Mouse (Mus musculus) 416B (cell line): ENCODE measurements around the gene Sstr1.

Experiments
- DNase-seq: peaks from one replicate; pipeline ENCODE4 v3.0.0; 2011; ENCODE audit warnings: low read depth

Sstr1 gene

DNA sequence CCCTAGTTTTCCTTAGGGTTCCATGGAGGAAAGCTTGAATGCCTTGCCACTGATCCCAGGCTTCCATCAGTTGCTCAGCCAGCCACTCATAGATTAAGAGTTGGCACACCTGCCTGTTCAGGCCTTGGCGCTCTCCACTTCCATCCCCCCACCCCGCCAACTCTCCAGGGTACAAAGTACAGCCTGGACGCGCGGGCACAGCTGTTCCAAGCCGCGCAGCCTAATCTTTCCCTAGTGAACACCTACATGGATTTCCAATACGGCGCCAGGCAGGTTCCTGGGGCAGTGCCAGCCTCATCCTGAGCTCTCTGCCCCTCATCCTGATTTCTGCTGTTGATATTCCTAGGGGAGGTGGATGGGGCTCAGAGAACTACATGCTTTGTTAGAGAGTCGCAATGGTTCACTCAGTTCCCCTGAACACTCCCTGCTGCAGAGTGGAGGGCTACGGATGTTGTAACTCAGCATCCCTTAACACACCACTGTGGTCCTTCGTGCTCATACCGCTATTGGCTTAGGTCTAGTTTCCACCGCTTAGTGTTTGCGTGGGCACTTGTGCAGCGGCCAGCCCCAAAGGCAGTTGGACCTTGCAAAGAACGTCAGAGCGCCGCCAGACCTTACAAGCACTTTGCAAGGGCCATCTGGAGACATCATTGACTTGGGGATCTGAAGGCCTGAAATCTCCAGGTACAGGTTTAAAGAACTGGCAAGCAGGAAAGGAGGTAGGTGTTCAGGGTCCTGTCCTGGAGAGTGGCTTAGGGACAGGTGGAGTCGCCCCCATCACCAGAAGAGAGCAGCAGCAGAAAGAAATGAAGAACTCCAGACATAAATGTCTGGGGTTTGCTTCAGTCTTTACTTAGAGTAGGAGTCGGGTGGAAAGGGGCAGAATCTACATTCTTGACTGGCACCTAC lies at the start of gene Sstr1:
Sstr1 (plus strand) TSS at position 610 of the 909 bp plus-strand sequence.
- DNase-seq, result no peak

DNA sequence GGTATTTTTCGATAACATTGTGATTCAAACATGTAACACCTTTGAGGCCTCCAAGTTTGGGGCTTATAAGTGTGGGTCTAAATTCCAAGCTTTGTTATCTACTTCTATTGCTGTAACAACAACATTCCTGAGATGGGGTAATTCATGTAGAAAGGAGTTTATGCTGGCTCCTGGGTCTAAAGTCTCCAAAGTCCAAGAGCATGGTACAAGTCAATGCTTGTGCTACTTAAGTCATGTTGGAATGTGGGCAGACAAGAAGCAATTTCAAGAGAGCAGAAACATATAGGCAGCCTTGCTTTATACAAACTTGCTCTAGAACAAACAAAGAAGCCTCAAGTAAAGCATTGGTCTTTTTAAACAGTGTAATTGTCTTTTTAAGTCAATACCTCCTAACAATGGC lies 12.8 kb upstream of the Sstr1 start:
- no peak for DNase-seq

DNA sequence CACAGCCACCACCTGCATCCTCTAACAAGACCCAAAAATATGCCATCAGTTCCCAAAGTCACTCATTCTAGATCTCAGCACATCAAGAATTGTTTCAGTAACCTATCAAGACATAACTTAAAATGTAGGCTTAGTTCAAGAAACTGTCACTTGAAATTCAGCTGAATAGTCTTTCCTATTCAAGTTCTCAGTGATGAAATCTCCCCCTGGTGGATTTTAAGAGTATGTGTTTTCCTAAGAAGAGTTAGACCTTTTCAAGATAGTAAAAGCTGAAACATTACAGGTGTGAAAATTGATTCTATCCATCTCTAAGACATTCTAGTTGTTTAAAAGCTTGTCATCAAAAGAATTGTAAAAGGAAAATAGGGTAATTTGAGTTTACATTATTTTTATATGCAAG lies 10.4 kb upstream of the Sstr1 start:
- DNase-seq, result peak; percentile 62

DNA sequence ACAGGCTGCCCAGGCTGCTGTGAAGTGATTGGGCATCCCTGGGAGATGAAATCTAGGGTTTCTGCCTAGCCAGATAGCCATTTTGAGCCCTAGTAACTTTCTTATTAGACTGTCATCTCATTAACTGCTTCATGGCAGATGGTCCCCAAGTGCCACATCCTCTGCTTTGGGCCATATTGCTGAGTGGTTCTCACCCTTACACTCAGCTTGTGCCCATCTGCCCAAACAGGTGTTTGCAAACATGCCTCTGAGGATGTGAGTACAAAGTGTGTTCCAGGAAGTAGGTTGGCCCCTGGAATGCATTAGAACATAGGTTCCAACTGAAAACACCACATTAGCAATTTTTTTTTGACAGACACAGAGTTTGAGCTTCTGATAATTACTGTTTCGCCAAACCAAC lies 3.6 kb upstream of the Sstr1 start:
- DNase-seq, result no peak

DNA sequence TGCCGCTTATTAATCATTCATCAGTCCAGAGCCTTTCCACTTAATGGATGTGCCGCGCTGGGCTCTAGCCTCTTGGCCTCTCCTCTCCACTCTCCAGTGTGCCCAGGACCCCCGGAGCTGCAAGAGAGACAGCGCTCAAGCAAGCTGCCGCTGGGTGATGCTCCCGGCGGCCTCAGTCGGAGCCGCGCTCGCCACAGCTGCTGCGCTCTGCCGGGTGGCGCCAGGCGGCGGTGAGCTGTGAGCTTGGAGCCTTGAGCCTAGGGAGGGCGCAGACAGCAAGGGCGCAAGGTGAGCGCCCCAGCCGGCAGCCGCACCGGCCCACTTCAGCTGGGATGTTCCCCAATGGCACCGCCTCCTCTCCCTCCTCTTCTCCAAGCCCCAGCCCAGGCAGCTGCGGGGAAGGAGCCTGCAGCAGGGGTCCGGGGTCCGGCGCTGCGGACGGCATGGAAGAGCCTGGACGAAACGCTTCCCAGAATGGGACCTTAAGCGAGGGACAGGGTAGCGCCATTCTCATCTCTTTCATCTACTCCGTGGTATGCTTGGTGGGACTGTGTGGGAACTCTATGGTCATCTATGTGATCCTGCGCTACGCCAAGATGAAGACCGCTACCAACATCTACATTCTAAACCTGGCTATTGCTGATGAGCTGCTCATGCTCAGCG lies 820 bp downstream of the Sstr1 start:
- DNase-seq, result no peak

DNA sequence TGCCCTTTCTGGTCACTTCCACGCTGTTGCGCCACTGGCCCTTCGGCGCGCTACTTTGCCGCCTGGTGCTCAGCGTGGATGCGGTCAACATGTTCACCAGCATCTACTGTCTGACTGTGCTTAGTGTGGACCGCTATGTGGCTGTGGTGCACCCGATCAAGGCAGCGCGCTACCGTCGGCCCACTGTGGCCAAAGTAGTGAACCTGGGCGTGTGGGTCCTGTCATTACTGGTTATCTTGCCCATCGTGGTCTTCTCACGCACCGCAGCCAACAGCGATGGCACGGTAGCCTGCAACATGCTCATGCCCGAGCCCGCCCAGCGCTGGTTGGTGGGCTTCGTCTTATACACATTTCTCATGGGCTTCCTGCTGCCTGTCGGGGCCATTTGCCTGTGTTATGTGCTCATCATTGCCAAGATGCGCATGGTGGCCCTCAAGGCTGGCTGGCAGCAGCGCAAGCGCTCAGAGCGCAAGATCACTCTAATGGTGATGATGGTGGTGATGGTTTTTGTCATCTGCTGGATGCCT lies 1.4 kb downstream of the Sstr1 start:
- DNase-seq, result no peak

DNA sequence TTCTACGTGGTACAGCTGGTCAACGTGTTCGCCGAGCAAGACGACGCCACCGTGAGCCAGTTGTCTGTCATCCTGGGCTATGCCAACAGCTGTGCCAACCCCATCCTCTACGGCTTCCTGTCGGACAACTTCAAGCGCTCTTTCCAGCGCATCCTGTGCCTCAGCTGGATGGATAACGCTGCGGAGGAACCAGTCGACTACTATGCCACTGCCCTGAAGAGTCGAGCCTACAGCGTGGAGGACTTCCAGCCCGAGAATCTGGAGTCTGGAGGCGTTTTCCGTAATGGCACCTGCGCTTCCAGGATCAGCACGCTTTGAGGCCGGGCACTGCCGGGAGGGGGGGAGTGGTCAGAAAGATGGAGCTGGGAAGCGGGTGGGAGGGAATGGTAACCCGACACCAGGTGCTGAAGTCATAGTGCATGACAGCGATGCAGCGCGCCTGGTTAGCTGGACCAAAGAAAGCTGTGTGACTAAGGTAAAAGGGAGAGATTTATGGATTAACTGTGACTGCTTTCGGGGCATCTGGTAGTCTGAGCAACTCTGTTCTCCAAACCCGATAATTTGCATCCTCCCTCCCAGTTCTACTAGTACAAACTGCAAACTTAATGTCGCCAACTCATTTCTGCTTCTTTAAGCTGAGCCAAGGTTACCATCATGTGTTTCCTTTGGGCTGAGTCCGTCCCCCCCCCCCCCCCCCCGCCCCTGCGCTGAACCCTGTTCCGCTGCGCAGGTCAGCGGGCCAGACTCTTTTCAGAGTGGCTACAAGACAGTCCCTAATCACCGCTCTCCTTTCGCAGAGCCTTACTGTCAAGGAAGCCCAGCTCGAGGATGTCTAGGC lies 2.1 kb downstream of the Sstr1 start:
- DNase-seq, result peak; percentile 66

DNA sequence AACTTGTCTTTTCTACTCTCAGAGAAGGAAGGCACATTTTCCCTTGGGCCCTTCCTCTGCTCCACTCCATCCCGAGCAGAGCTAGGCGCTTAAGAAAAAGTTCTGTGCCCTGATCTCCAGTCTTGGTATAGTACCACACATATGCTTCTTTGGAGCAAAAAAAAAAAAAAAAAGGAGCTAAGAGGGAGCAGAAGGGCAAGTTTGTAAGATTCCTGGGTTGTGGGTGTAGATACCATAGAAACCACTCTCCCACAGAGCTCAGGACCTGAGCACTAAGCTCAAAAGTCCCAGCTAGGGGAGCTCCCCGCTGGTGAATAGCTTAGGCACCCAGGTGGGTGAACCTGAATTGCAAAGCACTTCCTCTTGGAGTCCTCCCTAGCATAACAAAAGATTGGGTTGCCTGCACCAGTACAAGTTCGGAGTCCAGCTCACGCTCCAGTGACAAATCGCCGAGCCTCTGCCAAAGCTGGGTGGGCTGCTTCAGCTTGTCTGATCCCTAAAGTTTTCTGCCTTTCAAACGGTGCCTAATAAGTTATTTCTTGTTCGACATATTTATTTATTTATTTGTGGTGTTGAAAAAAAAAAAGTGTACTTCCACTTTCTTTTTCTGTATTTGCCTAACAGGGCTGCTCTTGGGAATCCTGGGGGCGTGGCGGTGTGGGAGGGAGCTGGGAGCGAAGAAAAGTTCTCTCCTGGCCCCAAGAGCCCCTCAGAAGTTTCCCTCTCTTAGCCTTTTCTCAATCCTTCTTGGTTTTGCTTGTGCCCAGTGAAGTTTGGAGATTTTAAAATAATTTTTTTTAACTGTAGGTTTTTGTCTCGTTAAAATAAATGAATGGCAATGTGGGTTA lies 2.9 kb downstream of the Sstr1 start:
- peak; percentile 60 for DNase-seq

DNA sequence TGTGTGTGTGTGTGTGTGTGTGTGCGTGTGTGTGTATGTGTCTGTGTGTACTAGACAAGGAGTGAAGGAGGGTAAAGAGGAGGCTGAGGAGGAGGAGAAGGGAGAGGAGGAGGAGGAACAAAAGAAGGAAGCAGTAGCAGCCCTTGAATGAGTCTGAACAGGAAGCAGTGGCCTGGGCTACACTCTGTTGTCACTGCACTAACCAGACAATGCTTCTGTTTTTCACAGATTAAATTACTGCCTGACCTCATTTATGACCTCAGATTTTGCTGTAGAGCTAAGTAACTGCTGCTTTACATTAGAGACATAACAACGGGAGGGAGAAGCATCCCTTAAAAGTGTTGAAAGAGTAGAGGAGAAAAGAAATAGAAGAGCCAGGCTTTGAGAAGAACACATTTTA lies 4.6 kb downstream of the Sstr1 start:
- DNase-seq, result peak; percentile 81

DNA sequence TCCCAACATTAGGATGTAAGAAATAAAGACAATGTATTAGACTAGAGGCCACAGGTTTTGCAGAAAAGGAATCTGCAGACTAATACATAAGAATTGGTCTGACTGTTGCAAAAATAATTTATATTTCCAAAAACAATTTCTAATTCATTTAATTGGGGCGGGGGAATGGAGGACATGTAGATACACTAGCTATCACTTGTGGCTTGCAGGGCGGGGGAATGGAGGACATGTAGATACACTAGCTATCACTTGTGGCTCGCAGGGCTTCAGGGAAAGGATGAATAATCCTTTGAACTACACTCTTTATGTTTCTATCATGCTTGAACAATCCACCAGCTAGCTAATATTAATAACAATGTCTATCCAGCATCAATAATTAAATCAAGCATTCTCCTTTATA lies 7.5 kb downstream of the Sstr1 start:
- DNase-seq, result peak; percentile 99

DNA sequence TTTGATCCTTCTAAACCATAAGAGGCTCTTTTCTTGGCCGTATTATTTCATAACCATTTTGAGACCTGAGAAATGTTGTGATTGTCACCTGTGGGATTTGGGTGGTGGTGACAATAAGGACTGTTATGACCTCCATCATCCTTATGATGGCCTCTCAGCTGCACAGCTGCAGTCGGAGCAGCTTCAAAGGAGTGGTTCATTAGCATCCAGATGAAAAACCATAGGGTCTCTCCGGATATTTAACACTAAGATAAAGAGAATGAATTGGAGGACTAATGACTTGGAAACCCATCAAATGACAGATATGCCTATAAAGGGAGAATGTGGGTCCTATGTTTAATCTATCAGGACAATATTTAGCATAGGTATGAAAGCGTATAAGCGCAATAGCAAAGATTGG lies 14.1 kb downstream of the Sstr1 start:
- DNase-seq, result no peak

DNA sequence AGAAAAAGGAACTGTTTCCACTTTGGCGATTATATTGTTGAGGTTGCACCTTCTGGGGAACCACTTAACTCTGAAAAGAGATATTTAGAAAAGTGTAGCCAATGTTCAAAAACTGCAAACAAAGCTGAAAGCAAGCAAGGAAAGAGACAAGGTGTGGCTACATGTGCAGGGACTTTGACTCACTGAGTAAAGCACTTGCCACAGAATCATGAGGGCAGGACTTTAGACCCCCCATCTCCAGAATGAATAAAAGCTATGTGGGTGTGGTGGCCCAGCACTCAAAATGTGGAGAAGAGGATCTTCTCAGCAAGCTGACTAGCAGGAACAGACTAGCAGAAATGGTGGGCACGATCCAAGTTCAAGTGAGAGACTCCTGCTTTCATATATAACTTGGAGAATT lies 20.9 kb downstream of the Sstr1 start:
- DNase-seq, result no peak

DNA sequence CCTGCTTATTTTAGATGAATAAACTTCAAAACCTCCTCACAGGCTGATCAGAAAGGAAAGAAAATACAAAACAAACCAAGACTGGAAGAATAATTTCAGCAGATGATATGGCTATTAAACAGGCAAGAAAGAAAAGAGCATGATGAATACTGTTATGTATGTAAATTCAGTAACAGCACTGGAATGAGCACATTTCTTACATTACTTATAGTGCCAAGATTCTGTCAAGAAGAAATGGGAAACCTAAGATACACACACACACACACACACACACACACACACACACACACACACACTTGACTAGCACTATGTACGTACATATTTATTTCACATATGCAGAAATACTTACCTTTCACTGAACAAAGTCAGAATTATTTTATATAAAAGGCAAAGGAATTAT lies 40.3 kb downstream of the Sstr1 start:
- no peak for DNase-seq
